Mouse (Mus musculus): ENCODE results near the gene Moxd1.

DNA sequence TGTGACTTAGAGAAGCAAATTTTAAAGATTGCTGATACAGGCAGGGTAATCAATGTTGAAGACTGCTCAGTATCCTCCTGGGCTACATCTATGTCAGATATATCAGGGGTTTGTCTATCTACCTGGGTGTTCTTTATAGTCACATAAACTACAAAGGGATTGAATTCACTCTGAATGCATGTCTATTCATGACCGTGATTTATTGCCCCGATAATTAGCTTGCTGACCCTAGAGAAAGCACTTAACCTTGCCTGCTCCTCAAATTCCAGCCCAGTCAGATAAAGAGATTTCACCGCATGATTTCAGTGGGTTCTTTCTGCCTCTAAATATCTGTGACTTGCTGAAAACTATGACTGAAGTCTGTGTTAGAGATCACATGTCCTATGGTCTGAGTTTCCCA, 35.6 kb downstream of the Moxd1 start:
- TF ChIP-seq CTCF (conservative IDR thresholded peaks at IDR 0.05; ENCODE audit: insufficient read depth, insufficient read length, low read depth, low read length): no peak
- no peak for TF ChIP-seq POLR2A (IDR thresholded peaks at IDR 0.05; ENCODE audit: low read depth, low read length)
